Mouse (Mus musculus) lung, postnatal 0 days (tissue): ENCODE results near the gene Aldh3b2.

Experiments used
- CTCF ChIP-seq: IDR thresholded peaks from 2 replicates; pipeline ENCODE4 v1.5.1; 2016; ENCODE audit warnings: antibody characterized with exemption, mild to moderate bottlenecking
- EP300 ChIP-seq: IDR thresholded peaks from 2 replicates; pipeline ENCODE4 v1.6.1; 2016; ENCODE audit warnings: antibody characterized with exemption, mild to moderate bottlenecking, control low read depth

- TF ChIP-seq CTCF (no peak), EP300 (no peak)
These were observed 13.7 kb upstream of the Aldh3b2 start, which contains the start of gene Aldh3b3 for GRCm38 (mm10) chr19:3958470-3958869.
